ENCODE assay signal across 8 mouse cellular contexts in genomic region chr12:105453670-105454257, GRCm38 (mm10). TPM values are rescaled to one million over a fixed set of nuclear protein-coding genes. Genes with fewer than 3 reads are reported as not detected.
DNase-seq lines count a peak whose midpoint lies in the region; ATAC-seq and TF ChIP-seq lines count a peak whose summit lies in the region.

Gene D430019H16Rik, plus strand, starts transcription at chr12:105453856.

- H3K9me3 ChIP-seq in hindbrain, embryonic 11.5 days (ENCODE audit: control insufficient read depth, low read length), result no peaks in the 10 kb centered on the region
- no peaks in the 10 kb centered on the region for H3K9me3 ChIP-seq in lung, embryonic 14.5 days (ENCODE audit: low read depth, low read length)

- peak within 1 kb of the TSS; percentile 62 for H3K27ac ChIP-seq in hindbrain, embryonic 11.5 days (ENCODE audit: low read depth, low read length)
- H3K27ac ChIP-seq in lung, embryonic 14.5 days (ENCODE audit: low read depth), result peak within 1 kb of the TSS; percentile 71
- H3K27ac ChIP-seq in thymus, adult 2 months (ENCODE audit: control insufficient read depth, insufficient read depth, low read length), result no peak within 1 kb of the TSS

- under 1% methylated on average over 38 of the region's 38 CpGs for WGBS in hindbrain, embryonic 11.5 days
- WGBS in lung, embryonic 14.5 days, result under 1% methylated on average over 38 of the region's 38 CpGs
- WGBS in thymus, adult 2 months, result 2% methylated on average over 38 of the region's 38 CpGs

- H3K9ac ChIP-seq in hindbrain, embryonic 11.5 days (ENCODE audit: low read depth, low read length), result peak within 1 kb of the TSS; percentile 88
- H3K9ac ChIP-seq in lung, embryonic 14.5 days, result peak within 1 kb of the TSS; percentile 70

- peak; percentile 94 for ATAC-seq in hindbrain, embryonic 11.5 days (ENCODE audit: low FRiP score)
- ATAC-seq in lung, embryonic 14.5 days (ENCODE audit: insufficient read depth), result peak; percentile 95

- H3K4me1 ChIP-seq in hindbrain, embryonic 11.5 days (replicated peaks; ENCODE audit: control insufficient read depth, insufficient read depth, low read length), result 0 out of 2 replicates have a peak, but pooled peaks cover 2% of the 10 kb centered on the region
- H3K4me1 ChIP-seq in lung, embryonic 14.5 days (ENCODE audit: insufficient read depth), result peaks cover 8% of the 10 kb centered on the region; the same call in 1 of the 2 replicates
- no peaks in the 10 kb centered on the region for H3K4me1 ChIP-seq in thymus, adult 2 months (replicated peaks; ENCODE audit: control insufficient read depth, insufficient read depth, low read length)

- no peak for TF ChIP-seq CTCF in lung, embryonic 14.5 days (IDR thresholded peaks at IDR 0.05; ENCODE audit: low read depth)
- no peak for TF ChIP-seq CTCF in thymus, adult 2 months (IDR thresholded peaks at IDR 0.05; ENCODE audit: borderline replicate concordance, control insufficient read depth, extremely low read depth, insufficient read depth, low read length, poor library complexity)

- peak within 1 kb of the TSS; percentile 77 for H3K4me2 ChIP-seq in hindbrain, embryonic 11.5 days (replicated peaks; ENCODE audit: low read depth, low read length)
- H3K4me2 ChIP-seq in lung, embryonic 14.5 days, result peak within 1 kb of the TSS; percentile 79

- H3K4me3 ChIP-seq in hindbrain, embryonic 11.5 days (ENCODE audit: low read depth, low read length), result peak within 1 kb of the TSS; percentile 79
- peak within 1 kb of the TSS; percentile 63 for H3K4me3 ChIP-seq in lung, embryonic 14.5 days (ENCODE audit: low read depth, low read length)
- H3K4me3 ChIP-seq in thymus, adult 2 months (ENCODE audit: control insufficient read depth, insufficient read depth, low read length), result no peak within 1 kb of the TSS

- no peak for TF ChIP-seq POLR2A in thymus, adult 2 months (IDR thresholded peaks at IDR 0.05; ENCODE audit: control insufficient read depth, extremely low read depth, insufficient read depth, low read length, poor library complexity)

- peak; percentile 73 for DNase-seq in Muller cell, postnatal 12 days (ENCODE audit: inconsistent ontology term)
- peak; percentile 85 to 88 for DNase-seq in cerebellum, postnatal 14 days
- peak; percentile 33 for DNase-seq in gastrocnemius, adult 18-20 months (ENCODE audit: low spot score)
- peak; percentile 90 for DNase-seq in hindbrain, embryonic 11.5 days (ENCODE audit: low spot score)
- peak; percentile 80 to 85 for DNase-seq in layer of hippocampus, postnatal 10 days (ENCODE audit: low spot score in 2 of 2)
- DNase-seq in lung, embryonic 14.5 days, result peak; percentile 95
- DNase-seq in retina, embryonic 14.5 days (ENCODE audit: low spot score), result peak; percentile 84
- no peak for DNase-seq in thymus, adult 2 months

- no peaks in the 10 kb centered on the region for H3K27me3 ChIP-seq in hindbrain, embryonic 11.5 days (ENCODE audit: control insufficient read depth, insufficient read depth, low read length)
- H3K27me3 ChIP-seq in lung, embryonic 14.5 days (ENCODE audit: insufficient read depth, low read length), result no peaks in the 10 kb centered on the region
- peaks cover 3% of the 10 kb centered on the region; the same call in 1 of the 2 replicates for H3K27me3 ChIP-seq in thymus, adult 2 months (ENCODE audit: control insufficient read depth, insufficient read depth, low read length)

- no peaks in the 10 kb centered on the region for H3K36me3 ChIP-seq in hindbrain, embryonic 11.5 days (ENCODE audit: control insufficient read depth, insufficient read depth, low read length)
- H3K36me3 ChIP-seq in lung, embryonic 14.5 days (ENCODE audit: insufficient read depth), result no peaks in the 10 kb centered on the region
- no peaks in the 10 kb centered on the region for H3K36me3 ChIP-seq in thymus, adult 2 months (ENCODE audit: control insufficient read depth, insufficient read depth, low read length)

RNA-seq across cellular contexts. Expression of gene D430019H16Rik, which starts in this region (rescaled TPM):
- under 1 TPM; 0.09 to 0.11 TPM for total RNA-seq in gastrocnemius, adult 18-20 months (2021)
- polyA plus RNA-seq in hindbrain, embryonic 11.5 days (2014; fragmentation: Nextera tagmentation; extraction: Ambion mirVana), result 9.1 and 13.4 TPM in 2 replicates
- 100 to 1,000 TPM; 158 to 166 TPM for total RNA-seq in layer of hippocampus, postnatal 10 days (2021)
- polyA plus RNA-seq in lung, embryonic 14.5 days (2014; fragmentation: Nextera tagmentation; extraction: Ambion mirVana), result 2.3 and 3.0 TPM in 2 replicates
- 1.1 and 1.2 TPM in 2 replicates for polyA plus RNA-seq in thymus, adult 2 months (2012; rRNA removed)

Comparison
In these comparisons a context has a peak if more than half of its experiments do, and no peak if none do; other contexts are left out.
1. RNA of gene D430019H16Rik (total RNA-seq): 158 to 166 TPM in layer of hippocampus, postnatal 10 days; 0.09 to 0.11 TPM in gastrocnemius, adult 18-20 months; every median in the first group is over 100 times any median in the second.
2. Peak in DNase-seq in gastrocnemius, adult 18-20 months; RNA of the gene not detected or under 1 TPM.